Mouse (Mus musculus): Measurements from ENCODE around the gene Bik. TPM values are rescaled to one million over a fixed set of nuclear protein-coding genes. Genes with fewer than 3 reads are reported as not detected.
A peak's percentile ranks its signal among the peaks of the same experiment; 100 is the strongest.

The Bik gene
- total and polyA plus RNA-seq, 3 experiments: 0.50 TPM; not detected in 2

GRCm38 (mm10) chr15:83509950-83510804 is 16.5 kb upstream of the Bik start:
- H3K9ac ChIP-seq (ENCODE audit: insufficient read depth, low read depth): peak overlapping the region; percentile 39; the same call in 1 of the 2 replicates
- in situ Hi-C loops (cut with MboI; ENCODE audit: low pct_ligation_motif_present, low pct_unique_long_range_greater_than_20kb, low sequenced_read_pairs) (loop anchor here (25.0 kb wide), 1 partner anchor 298 kb away; no protein-coding TSS in a partner anchor), dilution Hi-C loops (cut with MboI; ENCODE audit: extremely low pct_ligation_motif_present, extremely low pct_unique_long_range_greater_than_20kb, low sequenced_read_pairs) (no loop called here)
- no peak for TF ChIP-seq JUN (IDR thresholded peaks at IDR 0.05; ENCODE audit: insufficient read depth, low read depth, low read length)
- no peak for TF ChIP-seq USF1 (IDR thresholded peaks at IDR 0.05; ENCODE audit: low read depth, low read length)
- TF ChIP-seq ZC3H11A (IDR thresholded peaks at IDR 0.05; ENCODE audit: low read depth, low read length): no peak
- no peak for TF ChIP-seq ZKSCAN1 (IDR thresholded peaks at IDR 0.05; ENCODE audit: borderline replicate concordance, low read depth, low read length)
- no peak for TF ChIP-seq CHD2 (IDR thresholded peaks at IDR 0.05; ENCODE audit: low read length)
- TF ChIP-seq CTCF (conservative IDR thresholded peaks at IDR 0.05 in 1 of 2, IDR thresholded peaks at IDR 0.05 in 1 of 2; ENCODE audit: low read depth in 2 of 2, low read length in 2 of 2): 0 out of 4 replicates have a peak, but pooled peaks of 1 of the 2 experiments have one; percentile 12
- no peak for TF ChIP-seq ETS1 (conservative IDR thresholded peaks at IDR 0.05; ENCODE audit: low read depth, low read length)
- no peak for TF ChIP-seq MAFK (IDR thresholded peaks at IDR 0.05; ENCODE audit: insufficient replicate concordance, low read length)
- peak overlapping the region; percentile 82 for H3K4me2 ChIP-seq (ENCODE audit: insufficient read depth, low read depth, poor library complexity, severe bottlenecking)
- peaks cover 0 to 5% of the 10 kb centered on the region in 2 experiments; a peak in 2 of 4 replicates for H3K4me1 ChIP-seq (ENCODE audit: control insufficient read depth in 1 of 2, insufficient read depth in 2 of 2)
- peaks cover 0 to 5% of the 10 kb centered on the region in 2 experiments for H3K36me3 ChIP-seq (replicated peaks in 1 of 2; ENCODE audit: control insufficient read depth in 1 of 2, insufficient read depth in 1 of 2, low read length in 1 of 2)
- H3K27me3 ChIP-seq (replicated peaks): peaks cover 24% of the 10 kb centered on the region
- no peak for DNase-seq (ENCODE audit: extremely low read depth)
- no peak overlapping the region for H3K27ac ChIP-seq (ENCODE audit: insufficient read depth, low read depth)
- no peaks in the 10 kb centered on the region for H3K79me2 ChIP-seq (replicated peaks; ENCODE audit: control insufficient read depth, extremely low read depth, insufficient read depth, poor library complexity, severe bottlenecking)
- peak overlapping the region; percentile 56 to 76 (median 71) for H3K4me3 ChIP-seq (replicated peaks in 1 of 3; ENCODE audit: low read depth in 2 of 3, low read length in 2 of 3, poor library complexity in 1 of 3)
- H3K9me3 ChIP-seq (replicated peaks; ENCODE audit: low read length): no peaks in the 10 kb centered on the region

- Histone ChIP-seq H3K36me3 (replicated peaks in 1 of 2; ENCODE audit: control insufficient read depth in 1 of 2, insufficient read depth in 1 of 2, low read length in 1 of 2) (no peaks in the 10 kb centered on the region), H3K9ac (ENCODE audit: insufficient read depth, low read depth) (peak within 1 kb of the TSS; percentile 39; the same call in 1 of the 2 replicates), H3K27me3 (replicated peaks) (peaks cover 28% of the 10 kb centered on the region), H3K4me2 (ENCODE audit: insufficient read depth, low read depth, poor library complexity, severe bottlenecking) (peak within 1 kb of the TSS; percentile 82), H3K27ac (ENCODE audit: insufficient read depth, low read depth) (no peak within 1 kb of the TSS), H3K4me1 (ENCODE audit: control insufficient read depth in 1 of 2, insufficient read depth in 2 of 2) (peaks cover 0 to 5% of the 10 kb centered on the region in 2 experiments; a peak in 2 of 4 replicates), H3K9me3 (replicated peaks; ENCODE audit: low read length) (no peaks in the 10 kb centered on the region), H3K4me3 (replicated peaks in 1 of 3; ENCODE audit: low read depth in 2 of 3, low read length in 2 of 3, poor library complexity in 1 of 3) (peak within 1 kb of the TSS; percentile 56 to 76 (median 71)), H3K79me2 (replicated peaks; ENCODE audit: control insufficient read depth, extremely low read depth, insufficient read depth, poor library complexity, severe bottlenecking) (no peaks in the 10 kb centered on the region)
- DNase-seq (ENCODE audit: extremely low read depth): peak; percentile 91
- in situ Hi-C loops (cut with MboI; ENCODE audit: low pct_ligation_motif_present, low pct_unique_long_range_greater_than_20kb, low sequenced_read_pairs): loop anchor here (25.0 kb wide), 1 partner anchor 299 kb away; no protein-coding TSS in a partner anchor
- dilution Hi-C loops (cut with MboI; ENCODE audit: extremely low pct_ligation_motif_present, extremely low pct_unique_long_range_greater_than_20kb, low sequenced_read_pairs): no loop called here
- no peak for TF ChIP-seq USF2 (conservative IDR thresholded peaks at IDR 0.05; ENCODE audit: low read depth, low read length)
- TF ChIP-seq UBTF (IDR thresholded peaks at IDR 0.05; ENCODE audit: low read depth, low read length): no peak
- no peak for TF ChIP-seq ZMIZ1 (IDR thresholded peaks at IDR 0.05; ENCODE audit: low read depth, low read length)
- TF ChIP-seq BHLHE40 (IDR thresholded peaks at IDR 0.05; ENCODE audit: low read depth, low read length): no peak
- TF ChIP-seq POLR2AphosphoS2 (IDR thresholded peaks at IDR 0.05; ENCODE audit: low read depth, low read length): no peak
- TF ChIP-seq KAT2A (IDR thresholded peaks at IDR 0.05; ENCODE audit: insufficient replicate concordance, low read length): no peak
- no peak for TF ChIP-seq USF1 (IDR thresholded peaks at IDR 0.05; ENCODE audit: low read depth, low read length)
- TF ChIP-seq MAFK (IDR thresholded peaks at IDR 0.05; ENCODE audit: insufficient replicate concordance, low read length): no peak
- TF ChIP-seq MXI1 (IDR thresholded peaks at IDR 0.05; ENCODE audit: low read depth, low read length): peak; percentile 85
- TF ChIP-seq SIN3A (IDR thresholded peaks at IDR 0.05; ENCODE audit: low read length): peak; percentile 94
- TF ChIP-seq TBP (conservative IDR thresholded peaks at IDR 0.05; ENCODE audit: low read depth, low read length): 0 out of 2 replicates have a peak, but pooled peaks have one; percentile 25
- TF ChIP-seq ZNF384 (IDR thresholded peaks at IDR 0.05; ENCODE audit: low read depth, low read length): 0 out of 2 replicates have a peak, but pooled peaks have one; percentile 17
- 0 out of 2 replicates have a peak, but pooled peaks have one; percentile 6 for TF ChIP-seq IRF4 (IDR thresholded peaks at IDR 0.05; ENCODE audit: low read depth, low read length)
- no peak for TF ChIP-seq ETS1 (conservative IDR thresholded peaks at IDR 0.05; ENCODE audit: low read depth, low read length)
- no peak for TF ChIP-seq ZKSCAN1 (IDR thresholded peaks at IDR 0.05; ENCODE audit: borderline replicate concordance, low read depth, low read length)
- TF ChIP-seq ELF1 (IDR thresholded peaks at IDR 0.05; ENCODE audit: low read depth, low read length): peak; percentile 93
- TF ChIP-seq CHD1 (IDR thresholded peaks at IDR 0.05; ENCODE audit: low read depth, low read length): no peak
- no peak for TF ChIP-seq JUN (IDR thresholded peaks at IDR 0.05; ENCODE audit: insufficient read depth, low read depth, low read length)
- peak; percentile 65 for TF ChIP-seq POLR2A (IDR thresholded peaks at IDR 0.05; ENCODE audit: low read depth, low read length)
- no peak for TF ChIP-seq ZC3H11A (IDR thresholded peaks at IDR 0.05; ENCODE audit: low read depth, low read length)
- no peak for TF ChIP-seq MAZ (IDR thresholded peaks at IDR 0.05; ENCODE audit: low read depth, low read length)
- TF ChIP-seq RAD21 (IDR thresholded peaks at IDR 0.05; ENCODE audit: low read depth, low read length): no peak
- no peak for TF ChIP-seq MEF2A (IDR thresholded peaks at IDR 0.05; ENCODE audit: borderline replicate concordance, low read depth, low read length)
- no peak for TF ChIP-seq PAX5 (IDR thresholded peaks at IDR 0.05; ENCODE audit: low read length)
- TF ChIP-seq NELFE (IDR thresholded peaks at IDR 0.05; ENCODE audit: low read depth, low read length): no peak
- TF ChIP-seq GABPA (IDR thresholded peaks at IDR 0.05; ENCODE audit: insufficient replicate concordance, low read depth, low read length): no peak
These were observed 15.8 kb upstream of the Bik start, which contains the start of gene Ttll1 for GRCm38 (mm10) chr15:83510805-83511405. Gene Ttll1 (minus strand): TSS chr15:83510893.

Measured in CH12.LX (cell line).